Mouse (Mus musculus): Measurements from ENCODE around the gene Laptm4a. TPM values are rescaled to one million over a fixed set of nuclear protein-coding genes. Genes with fewer than 3 reads are reported as not detected.

The Laptm4a gene
- total and polyA plus RNA-seq, 2 experiments from 2014 or later, result 196 to 289 TPM

DNA sequence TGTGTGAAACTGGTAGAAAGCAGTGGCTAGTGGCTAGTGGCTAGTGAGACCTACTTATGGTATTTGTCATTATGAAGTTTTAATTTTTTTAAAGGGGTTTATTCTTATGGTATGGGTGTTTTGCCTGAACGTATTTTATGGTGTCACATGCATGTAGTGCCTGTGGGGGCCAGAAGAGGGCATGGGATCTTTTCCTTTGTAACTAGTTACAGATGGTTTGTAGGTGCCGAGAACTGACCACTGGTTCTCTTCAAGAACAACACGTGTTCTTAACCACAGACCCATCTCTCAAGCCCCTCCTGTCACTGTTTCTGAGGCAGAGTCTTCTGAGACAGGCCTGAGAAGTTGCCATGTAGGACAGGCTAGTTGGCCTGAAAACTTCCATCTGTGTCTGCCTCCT lies 53.6 kb downstream of the Laptm4a start:
- DNase-seq (ENCODE audit: low spot score) (no peak), ATAC-seq (no peak)
- Histone ChIP-seq H3K27ac (no peak overlapping the region), H3K4me1 (ENCODE audit: insufficient read depth, low read length) (no peaks in the 10 kb centered on the region), H3K4me3 (ENCODE audit: low read length) (0 out of 2 replicates have a peak overlapping the region, but pooled peaks have one; percentile 82), H3K36me3 (ENCODE audit: insufficient read depth, low read length) (peaks cover 6% of the 10 kb centered on the region), H3K9me3 (ENCODE audit: low read length) (no peaks in the 10 kb centered on the region), H3K27me3 (ENCODE audit: insufficient read depth, low read length) (no peaks in the 10 kb centered on the region), H3K4me2 (ENCODE audit: low read depth, low read length) (peak overlapping the region; percentile 91), H3K9ac (replicated peaks; ENCODE audit: low read length) (no peak overlapping the region)
- 90% methylated on average over 3 of the region's 3 CpGs for WGBS
- TF ChIP-seq CTCF (IDR thresholded peaks at IDR 0.05; ENCODE audit: low read depth), result peak; percentile 6; the same call in 1 of the 2 replicates

Other genes with a start within 250 kb of the Laptm4a start
- 118 and 133 TPM in 2 replicates for gene Pum2, start 247.5 kb upstream of the Laptm4a start, total RNA-seq (2014; rRNA removed)
- 31.1 and 34.5 TPM in 2 replicates for gene Pum2, start 247.5 kb upstream of the Laptm4a start, polyA plus RNA-seq (2015; fragmentation: Nextera tagmentation; extraction: Ambion mirVana)
- gene Sdc1, start 150.3 kb upstream of the Laptm4a start, total RNA-seq (2014; rRNA removed), result 17.1 and 20.6 TPM in 2 replicates
- 12.5 and 14.0 TPM in 2 replicates for gene Sdc1, start 150.3 kb upstream of the Laptm4a start, polyA plus RNA-seq (2015; fragmentation: Nextera tagmentation; extraction: Ambion mirVana)
- 0.04 and 0.31 TPM in 2 replicates for gene Matn3, start 26.3 kb downstream of the Laptm4a start, total RNA-seq (2014; rRNA removed)
- gene Matn3, start 26.3 kb downstream of the Laptm4a start, polyA plus RNA-seq (2015; fragmentation: Nextera tagmentation; extraction: Ambion mirVana), result 0.08 and 0.10 TPM in 2 replicates
- 13.2 and 16.4 TPM in 2 replicates for gene Wdr35, start 52.2 kb downstream of the Laptm4a start, total RNA-seq (2014; rRNA removed)
- 19.8 and 20.3 TPM in 2 replicates for gene Wdr35, start 52.2 kb downstream of the Laptm4a start, polyA plus RNA-seq (2015; fragmentation: Nextera tagmentation; extraction: Ambion mirVana)
- 8.8 and 16.1 TPM in 2 replicates for gene Ttc32, start 108.3 kb downstream of the Laptm4a start, total RNA-seq (2014; rRNA removed)
- 7.9 and 8.1 TPM in 2 replicates for gene Ttc32, start 108.3 kb downstream of the Laptm4a start, polyA plus RNA-seq (2015; fragmentation: Nextera tagmentation; extraction: Ambion mirVana)

Data from hindbrain, postnatal 0 days (tissue).